Mouse (Mus musculus): ENCODE data around the gene Vmn2r33.
"Not testable (repeated sequence)": the region's sequence is repeated elsewhere in the genome, so short reads cannot be mapped to it uniquely, and the experiment has no call there.

The Vmn2r33 gene

GRCm38 (mm10) chr7:7566686-7567085 lies at the start of gene Vmn2r33:
Gene Vmn2r33 (minus strand): TSS chr7:7566786.
- DNase-seq, result not testable (repeated sequence)
